Mouse (Mus musculus) right cerebral cortex, adult 18-20 months (tissue): ENCODE measurements around the gene Hoxc4.

Experiments used
- DNase-seq: peaks from one replicate; pipeline ENCODE4 v3.0.0; 2022; ENCODE audit warnings: mixed read lengths

The Hoxc4 gene

DNA sequence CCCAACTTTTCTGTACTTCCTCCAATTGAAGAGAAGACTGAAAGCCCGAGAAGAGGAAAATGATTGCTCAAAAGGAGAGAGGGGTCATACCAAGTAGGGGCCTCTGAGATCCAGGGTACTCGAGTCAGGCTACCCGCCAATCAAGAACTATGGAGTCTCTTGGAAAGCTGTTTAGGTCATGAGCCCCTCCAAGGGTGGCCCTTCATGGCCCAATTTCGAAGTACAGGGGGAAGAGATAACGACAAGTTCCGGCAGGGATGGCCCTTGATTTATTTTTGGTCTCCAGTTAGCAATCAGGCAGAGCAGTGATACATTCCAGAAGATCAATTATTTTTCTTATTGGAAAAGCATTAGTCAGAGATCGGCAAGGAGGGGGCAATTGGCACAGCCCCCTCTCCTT, 27.0 kb upstream of the Hoxc4 start:
- DNase-seq, result no peak

DNA sequence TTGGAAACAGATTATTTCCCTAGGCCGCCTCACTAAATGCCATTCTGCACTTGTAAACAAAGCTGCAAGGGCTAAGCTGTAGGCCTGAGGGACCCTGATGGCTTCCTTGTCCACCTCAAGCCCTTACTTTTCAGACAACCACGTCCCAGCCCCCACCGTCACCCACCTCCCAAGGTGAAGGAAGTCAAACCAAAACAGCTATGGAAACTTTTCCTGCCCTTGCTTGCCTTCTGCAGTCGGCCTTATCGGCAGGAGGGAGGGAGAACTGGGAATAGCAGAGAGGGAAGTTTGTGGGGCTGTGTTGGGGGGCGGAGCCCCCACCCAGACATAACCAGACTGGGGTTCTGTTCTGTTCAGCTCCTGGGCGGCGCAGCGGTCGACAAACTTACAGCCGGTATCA, 26.5 kb upstream of the Hoxc4 start:
- DNase-seq, result no peak

DNA sequence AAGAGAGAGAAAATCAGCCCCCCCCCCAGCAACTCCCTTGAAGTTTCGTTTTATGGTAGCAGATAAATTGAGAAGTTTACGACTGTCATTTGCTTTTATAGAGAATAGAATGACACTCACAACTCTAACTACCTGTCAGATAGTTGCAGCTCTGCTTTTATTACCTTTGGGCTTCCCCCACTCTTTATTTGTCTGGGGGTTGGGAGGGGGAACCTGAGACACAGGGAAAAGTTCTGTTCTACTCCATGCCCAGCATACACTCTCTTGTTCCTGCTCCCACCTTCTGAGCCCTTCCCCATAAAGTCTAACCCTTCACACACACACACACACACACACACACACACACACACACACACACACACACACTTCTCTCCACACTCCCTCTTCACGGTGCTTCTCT, 25.9 kb upstream of the Hoxc4 start:
- no peak for DNase-seq

DNA sequence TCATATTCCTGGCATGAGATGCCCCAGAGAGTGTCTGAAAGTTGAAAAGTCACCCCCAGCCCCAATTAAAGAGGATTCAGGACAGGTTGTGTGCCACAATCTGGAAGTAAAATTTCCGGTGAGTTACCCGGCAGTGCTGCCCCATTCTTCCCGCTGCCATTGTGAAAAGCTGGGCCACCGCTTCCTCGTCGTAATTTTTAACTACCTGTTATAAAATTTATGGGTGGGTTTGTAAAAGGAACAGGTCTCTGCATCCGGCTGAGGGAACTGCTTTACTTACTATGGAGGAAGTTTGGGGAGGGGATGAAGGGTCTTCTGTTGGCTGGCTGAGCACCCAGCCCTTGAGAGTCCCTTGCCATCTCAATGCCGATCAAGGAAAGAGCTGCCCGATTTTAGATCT, 22.2 kb upstream of the Hoxc4 start:
- DNase-seq, result no peak

DNA sequence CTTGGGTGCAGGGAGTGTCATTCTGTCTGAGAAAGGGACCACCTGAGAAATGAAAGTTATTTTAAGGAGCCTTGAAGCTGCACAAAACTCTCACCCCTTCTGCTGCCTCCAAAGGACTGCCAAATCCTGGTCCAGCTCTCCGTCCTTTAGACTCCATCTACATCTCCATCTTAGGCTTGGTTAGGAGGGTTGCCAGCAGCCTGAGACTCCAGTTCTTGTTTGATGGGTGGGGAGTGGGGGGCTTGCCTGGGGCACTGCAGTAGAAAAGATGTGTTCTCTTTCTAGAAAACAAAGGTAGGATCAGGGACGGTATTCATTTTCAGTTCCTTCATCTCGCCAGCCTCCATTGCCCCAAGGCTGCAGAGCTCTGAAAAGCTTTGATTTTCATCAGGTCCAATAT, 21.3 kb upstream of the Hoxc4 start:
- DNase-seq, result no peak

DNA sequence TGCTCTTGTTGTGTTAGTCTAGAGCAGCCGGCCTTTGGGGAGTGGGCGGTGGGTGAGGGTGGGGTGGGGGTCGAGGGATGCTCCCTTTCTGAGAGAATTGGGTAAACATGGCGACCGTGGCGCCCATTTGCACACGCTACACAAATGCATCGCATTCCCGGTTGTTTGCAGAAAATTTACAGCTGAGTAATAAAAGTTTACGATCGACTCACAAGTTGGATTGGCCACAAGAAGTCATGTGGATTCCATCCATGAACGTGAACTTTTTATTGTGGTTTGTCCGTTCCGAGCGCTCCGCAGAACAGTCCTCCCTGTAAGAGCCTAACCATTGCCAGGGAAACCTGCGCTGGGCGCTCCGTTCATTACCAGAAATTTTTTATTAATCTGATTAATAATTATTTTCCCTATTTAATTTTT, 20.8 kb upstream of the Hoxc4 start, which contains the start of gene Hoxc6:
TSS of gene Hoxc6 (plus strand) at position 319 of the 417 bp plus-strand sequence.
- no peak for DNase-seq

DNA sequence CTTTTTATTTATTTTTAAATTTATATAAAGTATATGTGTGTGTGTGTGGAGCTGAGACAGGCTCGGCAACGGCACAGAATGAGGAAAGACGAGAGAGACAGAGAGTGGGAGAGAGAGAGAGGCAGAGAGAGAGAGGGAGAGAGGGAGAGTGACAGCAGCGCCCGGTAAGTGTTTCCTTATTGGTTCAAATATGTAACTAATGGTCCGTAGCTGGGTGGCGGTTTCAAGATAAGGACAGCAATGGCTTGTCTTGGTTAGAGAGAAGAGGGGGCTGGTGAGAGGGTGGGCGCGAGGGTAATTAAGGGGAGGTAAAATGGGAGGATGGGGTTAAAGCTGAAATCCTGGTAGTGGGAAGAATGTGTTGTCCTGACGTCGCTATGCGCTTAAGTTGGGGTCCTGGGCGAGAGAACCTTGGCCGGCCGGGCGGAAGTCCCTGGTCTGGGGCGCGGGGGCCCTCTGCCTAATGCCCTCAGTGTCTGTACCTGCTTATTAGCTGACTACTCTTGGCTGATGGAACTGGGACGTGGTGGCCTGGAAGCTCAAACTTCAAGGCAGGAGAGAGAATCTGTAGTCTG, 20.0 kb upstream of the Hoxc4 start:
- DNase-seq, result no peak

DNA sequence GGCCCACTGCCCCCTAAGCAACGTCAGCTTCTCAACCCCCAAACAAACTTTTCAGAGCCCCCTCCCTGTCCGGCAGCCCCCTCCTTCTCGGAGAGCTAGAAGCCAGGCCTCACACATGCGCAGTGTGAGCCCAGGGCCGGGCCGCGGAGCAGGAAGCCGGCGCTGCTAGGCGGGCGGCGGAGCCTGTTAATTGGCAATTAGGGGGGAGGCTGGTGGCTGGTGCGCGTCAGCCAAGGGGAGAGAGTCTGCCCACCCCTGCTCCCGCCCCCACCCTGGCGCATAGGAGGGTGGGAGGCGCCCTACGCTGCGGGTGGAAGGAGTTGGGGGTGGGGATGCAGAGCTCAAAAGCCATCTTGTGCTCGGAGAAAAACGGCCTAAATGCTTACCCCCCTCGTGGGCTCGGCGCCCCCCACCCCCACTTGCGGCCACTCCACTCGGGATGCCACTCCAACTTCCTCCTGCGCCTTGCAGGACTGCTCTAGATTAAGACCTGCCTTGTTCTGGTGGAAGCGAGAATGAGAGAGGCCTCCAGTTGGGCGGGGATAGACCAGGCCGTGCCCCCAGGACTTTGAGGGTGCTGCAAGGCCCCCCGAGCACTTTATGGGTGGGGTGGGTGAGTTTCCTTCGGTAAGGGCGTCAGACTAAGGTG, 19.4 kb upstream of the Hoxc4 start:
- no peak for DNase-seq

DNA sequence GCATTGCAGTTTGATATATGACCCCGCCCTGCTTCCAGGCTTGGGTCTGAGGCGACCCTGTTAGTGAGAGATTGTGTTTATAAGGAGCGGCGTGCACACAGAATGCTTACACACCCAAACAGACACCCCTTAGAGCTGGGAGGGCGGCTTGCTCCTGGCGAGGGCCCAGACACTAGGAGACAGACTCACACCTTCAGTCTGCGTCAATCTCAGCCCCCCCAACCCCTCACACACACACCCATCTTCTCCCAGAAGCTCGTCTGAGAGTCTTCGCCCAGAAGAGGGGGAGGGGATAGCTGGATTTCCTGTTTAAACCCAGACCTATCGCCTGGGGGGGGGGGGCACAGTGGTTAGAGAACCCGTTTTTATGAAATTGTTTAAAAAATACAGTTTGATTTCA, 18.8 kb upstream of the Hoxc4 start:
- no peak for DNase-seq

DNA sequence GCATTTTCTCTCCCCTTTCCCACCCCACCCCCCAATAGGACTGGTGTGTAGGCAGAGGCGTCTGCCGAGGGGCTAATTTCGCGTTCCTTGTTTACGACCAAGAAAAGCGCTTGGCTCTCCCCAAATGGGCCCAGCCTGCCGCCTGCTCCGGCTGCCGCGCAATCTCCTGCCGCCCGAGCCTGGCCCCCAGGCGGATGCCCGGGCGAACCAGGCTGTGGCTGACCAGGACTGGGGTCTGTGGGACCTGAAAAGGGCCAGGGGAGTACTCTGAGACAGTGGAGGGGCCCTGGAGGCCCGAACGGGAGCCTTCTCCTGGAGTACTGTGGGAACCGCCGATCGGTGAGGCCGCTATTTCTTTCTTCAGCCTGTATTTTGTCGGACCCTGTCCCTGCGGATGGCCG, 18.2 kb upstream of the Hoxc4 start:
- no peak for DNase-seq

DNA sequence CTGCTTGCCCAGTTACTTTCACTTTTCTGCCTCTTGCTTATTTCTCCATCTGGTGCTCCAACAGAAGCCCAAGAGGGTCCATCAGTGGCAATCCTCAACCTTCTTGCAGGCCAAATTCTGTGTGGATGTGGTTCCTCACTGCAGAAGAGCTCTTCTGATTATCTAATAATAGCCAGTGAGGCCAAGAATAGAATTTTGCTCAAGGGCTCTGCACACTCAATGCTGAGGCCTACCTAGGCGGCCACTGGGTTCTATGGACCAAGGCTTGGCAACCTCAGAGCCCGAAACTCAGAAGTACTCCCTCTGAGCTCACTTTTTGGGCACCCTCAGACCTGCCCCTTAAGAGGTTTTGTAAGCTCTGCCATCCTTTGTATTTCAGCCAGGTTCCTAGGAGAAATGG, 17.4 kb upstream of the Hoxc4 start:
- DNase-seq, result no peak

DNA sequence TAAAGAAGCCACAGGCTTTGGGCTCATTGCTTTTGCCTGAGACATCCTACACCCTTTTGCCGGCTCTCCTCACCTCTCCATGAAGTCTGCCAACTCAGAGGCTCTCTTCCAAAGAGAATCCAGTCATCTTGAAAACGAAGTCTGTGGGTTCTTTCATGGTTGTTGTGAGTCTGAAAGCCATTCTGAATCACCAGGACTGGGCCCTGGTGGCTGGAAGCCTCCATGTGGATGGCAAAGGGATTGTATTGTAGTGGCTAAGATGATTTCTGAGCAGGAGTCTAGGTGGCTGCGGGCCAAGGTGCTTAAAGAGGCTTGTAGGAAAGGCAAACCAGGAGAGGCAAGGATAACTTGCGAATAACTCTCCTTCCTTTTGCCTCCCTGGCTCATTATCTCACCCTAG, 16.6 kb upstream of the Hoxc4 start:
- DNase-seq, result no peak

DNA sequence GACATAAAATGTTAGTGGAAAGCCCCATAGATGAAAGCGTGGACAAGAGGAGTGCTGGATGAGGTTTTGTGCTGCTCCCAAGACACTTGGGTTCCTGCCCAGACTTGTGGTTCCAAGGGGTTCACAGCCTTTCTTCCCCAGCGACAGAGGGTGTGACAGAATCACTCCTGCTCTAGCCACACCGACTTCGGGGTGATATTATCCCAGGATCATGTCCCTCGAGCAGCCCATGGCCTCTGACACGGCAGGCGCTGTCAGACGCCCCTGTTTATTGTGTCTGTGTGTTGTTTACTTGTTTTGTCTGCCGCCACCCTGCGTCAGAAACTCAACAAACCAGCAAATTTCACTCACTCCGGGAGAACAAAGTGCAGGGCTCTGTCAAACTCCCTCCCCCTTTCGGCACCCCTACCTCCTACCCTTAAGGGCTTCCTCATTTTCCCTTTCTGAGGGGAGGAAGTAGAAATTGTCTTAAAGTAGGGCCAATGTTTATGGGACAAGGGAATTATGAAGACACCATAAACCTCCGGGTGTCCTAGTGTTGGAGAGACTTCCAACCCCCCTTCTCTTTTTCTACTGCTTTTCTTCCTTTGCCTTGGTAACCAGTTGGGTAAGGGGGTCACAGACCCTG, 15.8 kb upstream of the Hoxc4 start:
- DNase-seq, result no peak

DNA sequence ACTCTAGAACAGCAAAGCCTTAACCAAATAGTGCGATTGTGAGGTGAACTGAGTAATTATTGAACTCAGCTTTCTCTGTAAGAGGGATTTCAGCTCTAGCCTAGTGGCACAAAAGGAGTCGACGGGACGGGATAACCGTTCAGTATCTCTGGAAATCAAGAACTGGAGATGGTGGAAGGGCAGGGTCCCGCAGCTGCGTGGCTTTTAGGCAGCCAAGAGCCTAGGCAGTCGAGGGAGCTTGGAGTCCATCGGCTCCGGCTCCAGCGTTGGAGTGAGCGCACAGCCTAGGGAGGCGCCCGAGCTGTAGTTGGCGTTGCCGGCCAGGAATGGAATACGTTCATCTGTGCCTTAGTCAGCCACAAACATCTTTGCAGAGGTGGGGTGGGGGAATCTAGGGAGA, 13.4 kb upstream of the Hoxc4 start:
- DNase-seq, result no peak

DNA sequence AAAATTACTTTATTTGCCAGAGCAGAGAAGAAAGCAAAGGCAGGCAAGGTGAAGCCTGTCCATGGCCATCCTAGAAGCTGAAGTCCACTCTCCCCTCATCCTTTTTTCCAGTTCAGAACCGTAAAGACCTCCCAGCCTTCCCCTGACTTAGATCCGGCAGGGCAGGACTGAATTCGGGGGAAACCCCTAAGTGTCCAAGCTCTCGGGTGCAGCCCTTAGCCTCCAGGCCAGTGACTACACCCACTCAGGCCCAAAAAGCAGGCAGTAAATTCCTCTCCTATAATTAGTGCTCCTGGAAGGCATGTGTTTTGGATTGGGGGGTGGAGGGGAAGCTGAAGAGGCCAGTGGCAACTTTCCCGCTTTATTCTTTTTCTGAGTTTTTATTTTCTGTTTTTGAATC, 12.9 kb upstream of the Hoxc4 start:
- no peak for DNase-seq

DNA sequence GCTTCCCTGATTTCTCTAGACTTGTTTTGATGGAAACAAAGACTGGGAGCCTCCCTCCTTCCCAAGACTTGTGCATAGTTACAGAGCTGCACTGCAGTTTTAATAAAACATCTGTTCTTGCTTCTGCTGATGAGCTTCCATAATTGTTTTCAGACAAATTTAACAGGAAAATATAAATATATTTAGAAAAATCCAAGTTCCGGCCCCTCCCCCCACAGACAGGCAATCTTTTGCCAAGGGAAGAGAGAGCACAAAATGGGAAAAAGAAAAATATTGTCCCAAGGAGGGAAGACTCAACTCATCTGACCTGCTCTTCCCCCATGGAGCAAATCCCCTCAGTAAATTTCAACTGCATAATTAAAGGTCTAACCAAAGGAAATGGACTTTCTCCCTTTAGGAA, 12.4 kb upstream of the Hoxc4 start:
- no peak for DNase-seq

DNA sequence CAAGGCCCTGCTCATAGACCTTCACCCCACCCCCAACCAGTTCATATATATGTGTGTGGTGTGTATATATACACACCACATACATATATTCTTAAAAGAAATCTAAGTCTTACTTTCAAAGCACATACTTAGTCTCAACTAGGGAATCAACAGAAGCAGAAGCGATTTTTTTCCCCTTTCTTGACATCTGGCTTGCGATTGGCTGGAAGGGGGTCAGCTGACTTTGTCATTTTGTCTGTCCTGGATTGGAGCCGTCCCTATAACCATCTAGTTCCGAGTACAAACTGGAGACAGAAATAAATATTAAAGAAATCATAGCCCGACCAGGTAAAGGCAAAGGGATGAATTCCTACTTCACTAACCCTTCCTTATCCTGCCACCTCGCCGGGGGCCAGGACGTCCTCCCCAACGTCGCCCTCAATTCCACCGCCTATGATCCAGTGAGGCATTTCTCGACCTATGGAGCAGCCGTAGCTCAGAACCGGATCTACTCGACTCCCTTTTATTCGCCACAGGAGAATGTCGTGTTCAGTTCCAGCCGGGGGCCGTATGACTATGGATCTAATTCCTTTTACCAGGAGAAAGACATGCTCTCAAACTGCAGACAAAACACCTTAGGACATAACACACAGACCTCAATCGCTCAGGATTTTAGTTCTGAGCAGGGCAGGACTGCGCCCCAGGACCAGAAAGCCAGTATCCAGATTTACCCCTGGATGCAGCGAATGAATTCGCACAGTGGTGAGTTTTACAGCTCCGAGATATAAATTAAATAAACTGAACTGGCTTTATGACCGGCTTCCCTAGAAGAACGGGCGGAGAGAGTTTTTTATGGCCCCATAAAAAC, 9.2 kb upstream of the Hoxc4 start:
- DNase-seq, result no peak

DNA sequence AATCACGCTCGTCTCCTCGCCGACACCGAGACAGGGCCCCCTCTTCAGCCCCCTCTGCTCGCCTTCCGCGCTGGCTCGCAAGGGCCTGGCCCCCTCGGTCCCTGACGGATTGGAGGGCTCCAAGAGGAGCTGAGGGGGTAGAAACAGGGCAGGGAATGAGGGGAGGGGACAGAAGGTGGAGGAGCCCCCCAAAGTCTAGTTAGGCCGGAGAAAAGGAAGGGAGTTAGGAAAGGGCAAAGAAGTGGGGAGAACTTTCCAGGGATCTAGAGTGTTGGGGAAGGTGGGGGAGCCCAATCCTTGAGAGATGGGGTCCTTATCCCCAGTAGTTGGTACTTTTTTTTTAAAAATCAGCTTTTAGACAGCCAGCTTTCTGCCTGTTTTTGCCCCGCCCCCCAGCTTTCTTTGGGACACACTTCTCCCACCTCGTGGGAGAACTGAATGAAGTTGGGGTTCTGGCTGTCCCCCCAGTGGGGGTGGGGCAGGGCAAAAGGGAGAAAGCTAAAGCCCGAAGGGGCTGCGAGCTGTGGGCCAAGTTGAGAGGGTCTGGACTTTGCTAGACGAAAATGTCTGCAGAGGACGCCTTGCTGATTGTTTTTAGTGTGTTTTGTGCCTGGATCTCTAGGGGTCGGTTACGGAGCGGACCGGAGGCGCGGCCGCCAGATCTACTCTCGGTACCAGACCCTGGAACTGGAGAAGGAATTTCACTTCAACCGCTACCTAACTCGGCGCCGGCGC, 8.5 kb upstream of the Hoxc4 start:
- DNase-seq, result no peak

DNA sequence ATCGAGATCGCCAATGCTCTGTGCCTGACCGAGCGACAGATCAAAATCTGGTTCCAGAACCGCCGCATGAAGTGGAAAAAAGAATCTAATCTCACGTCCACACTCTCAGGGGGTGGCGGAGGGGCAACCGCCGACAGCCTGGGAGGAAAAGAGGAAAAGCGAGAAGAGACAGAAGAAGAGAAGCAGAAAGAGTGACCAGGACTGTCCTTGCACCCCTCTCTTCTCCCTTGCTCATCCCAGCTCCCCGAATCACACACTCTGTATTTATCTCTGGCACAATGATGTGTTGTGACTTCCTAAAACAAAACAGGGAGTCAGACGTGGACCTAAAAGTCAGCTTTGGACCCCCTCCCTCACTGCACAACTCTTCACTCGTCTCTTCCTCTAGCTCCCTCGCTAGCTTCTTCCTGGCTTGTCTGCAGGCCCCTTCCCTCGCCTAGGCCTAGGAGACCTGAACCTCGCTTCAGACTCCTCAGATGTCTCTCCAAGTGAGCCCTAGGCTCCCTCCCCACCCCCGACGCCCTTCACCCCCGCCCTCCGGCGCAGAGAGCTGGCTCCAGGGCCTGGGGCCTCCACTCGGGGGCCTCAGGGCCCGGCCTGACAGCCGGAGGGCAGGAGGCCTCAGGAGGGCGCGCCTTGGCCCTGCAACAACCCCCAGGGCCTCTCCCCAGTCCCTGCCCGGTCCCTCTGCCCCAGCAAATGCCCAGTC, 7.7 kb upstream of the Hoxc4 start:
- no peak for DNase-seq

DNA sequence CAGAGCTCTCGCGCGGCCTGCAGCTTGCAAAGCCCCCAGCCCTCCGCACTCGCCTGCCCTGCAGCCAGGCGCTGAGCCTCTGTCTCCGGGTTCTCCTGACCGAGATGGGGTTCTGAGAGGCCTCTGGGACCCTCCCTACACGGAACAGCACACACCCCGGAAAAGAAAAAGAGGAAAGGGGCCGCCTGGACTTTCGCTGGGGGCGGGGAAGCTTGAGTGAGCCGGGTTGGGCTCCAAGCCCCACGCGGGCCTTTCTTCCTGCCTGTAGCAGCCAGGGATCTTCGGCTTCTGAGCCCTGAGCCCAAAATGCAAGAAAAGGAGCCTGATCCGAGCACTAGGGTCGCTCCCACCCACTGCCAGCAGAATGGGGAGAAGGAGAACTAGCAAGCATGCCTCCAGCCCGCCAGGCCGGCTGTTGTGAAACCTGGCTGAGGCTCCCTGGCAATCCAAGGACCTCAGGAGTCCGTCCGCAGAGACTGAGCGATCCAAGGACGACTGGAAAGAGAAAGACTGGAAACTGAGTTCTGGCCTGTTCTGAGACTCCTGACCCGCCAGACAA, 6.7 kb upstream of the Hoxc4 start:
- no peak for DNase-seq

DNA sequence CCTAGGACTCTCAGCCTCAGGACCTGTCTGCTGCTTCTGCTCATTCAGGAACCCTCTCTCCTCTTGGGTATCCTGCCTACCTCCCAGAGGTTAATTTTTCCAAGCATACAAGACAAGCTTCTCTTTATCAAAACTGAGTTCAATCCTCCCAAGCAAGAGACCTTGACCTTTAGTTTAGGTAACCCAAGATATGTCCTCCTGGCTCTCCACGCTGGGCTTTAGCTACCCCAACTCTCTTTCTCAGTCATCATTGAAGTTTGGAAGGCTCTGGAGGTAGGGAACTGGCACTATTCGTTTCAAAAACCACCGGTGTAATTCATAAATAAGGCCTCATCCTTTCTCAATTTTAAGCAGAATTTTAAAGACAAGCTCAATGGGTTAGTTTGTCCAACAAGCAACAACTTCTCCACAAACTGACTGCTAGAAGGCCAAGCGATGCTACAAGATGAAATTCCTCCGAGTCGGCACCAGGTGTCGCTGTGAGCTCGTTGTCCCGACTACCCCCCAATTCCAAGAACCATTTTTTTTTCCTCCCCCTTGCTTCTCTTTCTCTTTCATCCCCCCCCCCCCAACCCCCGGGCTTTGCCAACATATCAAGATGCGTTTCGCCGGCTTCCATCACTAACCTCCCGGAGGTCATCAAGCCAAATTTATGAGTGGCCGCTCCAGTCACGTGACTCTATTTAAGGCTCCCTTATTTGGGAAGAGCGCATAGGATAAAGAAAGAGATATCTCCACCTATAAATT, 5.3 kb upstream of the Hoxc4 start:
- peak; percentile 39 for DNase-seq
